Mouse (Mus musculus) erythroblast, embryonic 14.5 days (primary cell): ENCODE data around the gene G0s2.

Experiments
- GATA1 ChIP-seq: IDR thresholded peaks from 2 replicates; pipeline ENCODE4 v1.6.1; 2012; ENCODE audit warnings: low read length, inconsistent platforms, mixed read lengths
- TAL1 ChIP-seq: IDR thresholded peaks from 3 replicates; pipeline ENCODE4 v1.6.1; 2012; ENCODE audit warnings: low read length, inconsistent platforms, mixed read lengths

- no peak for TF ChIP-seq GATA1
- no peak for TF ChIP-seq TAL1
Measured at GRCm38 (mm10) chr1:193311596-193311995, 38.6 kb upstream of the G0s2 start.
